Mouse (Mus musculus) CH12.LX (cell line): Measurements from ENCODE around the gene Prickle4. TPM values are rescaled to one million over a fixed set of nuclear protein-coding genes. Genes with fewer than 3 reads are reported as not detected.
A peak's percentile ranks its signal among the peaks of the same experiment; 100 is the strongest.

Source experiments
- DNase-seq: peaks from one replicate; pipeline ENCODE4 v3.0.0-alpha.2; 2013; ENCODE audit errors: extremely low read depth
- H3K27ac ChIP-seq: 2 replicates; pipeline ENCODE4 v1.5.1; 2012; ENCODE audit warnings: low read depth, mild to moderate bottlenecking, control low read depth, moderate library complexity; ENCODE audit not compliant: insufficient read depth
- H3K27me3 ChIP-seq: replicated peaks from 2 replicates; pipeline ENCODE3; 2012; ENCODE audit warnings: inconsistent platforms
- H3K36me3 ChIP-seq, 2 experiments: replicated peaks in 1 of 2; 2 replicates each; pipeline versions ENCODE3 to v1.6.1; 2012; ENCODE audit warnings: inconsistent platforms in 1 of 2, low read length in 1 of 2, mild to moderate bottlenecking in 1 of 2, mixed read lengths in 1 of 2, moderate library complexity in 1 of 2; ENCODE audit not compliant: control insufficient read depth in 1 of 2, insufficient read depth in 1 of 2
- H3K4me1 ChIP-seq, 2 experiments: 2 replicates each; pipeline ENCODE4 v1.6.1; 2012; ENCODE audit warnings: inconsistent platforms in 1 of 2, moderate library complexity in 1 of 2; ENCODE audit not compliant: insufficient read depth in 2 of 2, control insufficient read depth in 1 of 2
- H3K4me2 ChIP-seq: 2 replicates; pipeline ENCODE4 v1.6.1; 2012; ENCODE audit warnings: low read depth, mild to moderate bottlenecking, control low read depth; ENCODE audit not compliant: poor library complexity, insufficient read depth, severe bottlenecking
- H3K4me3 ChIP-seq, 3 experiments: fragments of 150-350 bp in 1 of 3; sonication (generic) in 1 of 3; replicated peaks in 1 of 3; 2 replicates each; pipeline versions ENCODE3 to v1.5.1; 2011 to 2012; ENCODE audit warnings: low read depth in 2 of 3, low read length in 2 of 3, mild to moderate bottlenecking in 2 of 3, moderate library complexity in 2 of 3, control low read depth in 1 of 3, improper control_type of control experiment in 1 of 3, inconsistent platforms in 1 of 3, mixed read lengths in 1 of 3; ENCODE audit not compliant: poor library complexity in 1 of 3
- H3K79me2 ChIP-seq: replicated peaks from 2 replicates; pipeline ENCODE4 v1.6.1; 2012; ENCODE audit warnings: mild to moderate bottlenecking, moderate library complexity; ENCODE audit not compliant: control insufficient read depth, poor library complexity, insufficient read depth, severe bottlenecking; ENCODE audit errors: extremely low read depth
- H3K9ac ChIP-seq: 2 replicates; pipeline ENCODE4 v1.6.1; 2012; ENCODE audit warnings: low read depth, mild to moderate bottlenecking, control low read depth, moderate library complexity; ENCODE audit not compliant: insufficient read depth
- H3K9me3 ChIP-seq: replicated peaks from 2 replicates; pipeline ENCODE3; 2012; ENCODE audit warnings: low read length, inconsistent platforms, mixed read lengths
- BHLHE40 ChIP-seq: IDR thresholded peaks from 2 replicates; pipeline ENCODE4 v1.6.1; 2011; ENCODE audit warnings: mild to moderate bottlenecking, low read depth, low read length, improper control_type of control experiment
- CTCF ChIP-seq, 2 experiments: IDR thresholded peaks in 1 of 2; conservative IDR thresholded peaks in 1 of 2; 2 replicates each; pipeline ENCODE4 v1.5.1; 2011 to 2012; ENCODE audit warnings: low read depth in 2 of 2, low read length in 2 of 2, improper control_type of control experiment in 1 of 2, inconsistent platforms in 1 of 2, mild to moderate bottlenecking in 1 of 2, moderate library complexity in 1 of 2
- E2F4 ChIP-seq: IDR thresholded peaks from 2 replicates; pipeline ENCODE4 v1.6.1; 2011; ENCODE audit warnings: low read depth, low read length, improper control_type of control experiment; ENCODE audit not compliant: insufficient replicate concordance
- ELF1 ChIP-seq: IDR thresholded peaks from 2 replicates; pipeline ENCODE4 v1.6.1; 2014; ENCODE audit warnings: low read depth, mild to moderate bottlenecking, inconsistent platforms, low read length, improper control_type of control experiment
- EP300 ChIP-seq: IDR thresholded peaks from 2 replicates; pipeline ENCODE4 v1.6.1; 2011; ENCODE audit warnings: low read length, improper control_type of control experiment
- ETS1 ChIP-seq: conservative IDR thresholded peaks from 2 replicates; pipeline ENCODE4 v1.6.1; 2012; ENCODE audit warnings: low read depth, mild to moderate bottlenecking, inconsistent platforms, low read length, improper control_type of control experiment, moderate library complexity
- GABPA ChIP-seq: IDR thresholded peaks from 2 replicates; pipeline ENCODE4 v1.6.1; 2012; ENCODE audit warnings: low read depth, low read length, improper control_type of control experiment, inconsistent platforms; ENCODE audit not compliant: insufficient replicate concordance
- JUN ChIP-seq: IDR thresholded peaks from 2 replicates; pipeline ENCODE4 v1.6.1; 2011; ENCODE audit warnings: low read depth, mild to moderate bottlenecking, low read length, improper control_type of control experiment, moderate library complexity; ENCODE audit not compliant: insufficient read depth
- JUND ChIP-seq: conservative IDR thresholded peaks from 2 replicates; pipeline ENCODE4 v1.6.1; 2011; ENCODE audit warnings: low read depth, low read length, improper control_type of control experiment
- KAT2A ChIP-seq: IDR thresholded peaks from 2 replicates; pipeline ENCODE4 v1.6.1; 2012; ENCODE audit warnings: low read length, improper control_type of control experiment, inconsistent platforms; ENCODE audit not compliant: insufficient replicate concordance
- MAX ChIP-seq: IDR thresholded peaks from 2 replicates; pipeline ENCODE4 v1.6.1; 2011; ENCODE audit warnings: low read length, improper control_type of control experiment
- MAZ ChIP-seq: IDR thresholded peaks from 2 replicates; pipeline ENCODE4 v1.6.1; 2012; ENCODE audit warnings: low read depth, mild to moderate bottlenecking, inconsistent platforms, low read length, improper control_type of control experiment, moderate library complexity
- MEF2A ChIP-seq: IDR thresholded peaks from 2 replicates; pipeline ENCODE4 v1.6.1; 2014; ENCODE audit warnings: low read depth, mild to moderate bottlenecking, inconsistent platforms, low read length, improper control_type of control experiment, borderline replicate concordance
- NRF1 ChIP-seq: IDR thresholded peaks from 2 replicates; pipeline ENCODE4 v1.6.1; 2014; ENCODE audit warnings: low read depth, mild to moderate bottlenecking, inconsistent platforms, low read length, improper control_type of control experiment, moderate library complexity
- RAD21 ChIP-seq: IDR thresholded peaks from 2 replicates; pipeline ENCODE4 v1.6.1; 2011; ENCODE audit warnings: low read depth, mild to moderate bottlenecking, low read length, improper control_type of control experiment, moderate library complexity
- SMC3 ChIP-seq: IDR thresholded peaks from 2 replicates; pipeline ENCODE4 v1.6.1; 2011; ENCODE audit warnings: low read depth, low read length, improper control_type of control experiment
- TCF12 ChIP-seq: IDR thresholded peaks from 2 replicates; pipeline ENCODE4 v1.6.1; 2014; ENCODE audit warnings: low read depth, mild to moderate bottlenecking, inconsistent platforms, low read length, improper control_type of control experiment
- UBTF ChIP-seq: IDR thresholded peaks from 2 replicates; pipeline ENCODE4 v1.6.1; 2012; ENCODE audit warnings: low read depth, mild to moderate bottlenecking, inconsistent platforms, low read length, improper control_type of control experiment, moderate library complexity
- USF2 ChIP-seq: conservative IDR thresholded peaks from 2 replicates; pipeline ENCODE4 v1.6.1; 2011; ENCODE audit warnings: low read depth, low read length, improper control_type of control experiment
- ZC3H11A ChIP-seq: IDR thresholded peaks from 2 replicates; pipeline ENCODE4 v1.6.1; 2012; ENCODE audit warnings: low read depth, mild to moderate bottlenecking, inconsistent platforms, low read length, improper control_type of control experiment
- ZMIZ1 ChIP-seq: IDR thresholded peaks from 2 replicates; pipeline ENCODE4 v1.6.1; 2012; ENCODE audit warnings: low read depth, mild to moderate bottlenecking, inconsistent platforms, low read length, improper control_type of control experiment
- dilution Hi-C: fragments of 300-500 bp; cut with MboI; formaldehyde crosslinking; loops from 2 replicates; pipeline ENCODE4 v1.14.3; 2020; ENCODE audit warnings: low sequenced_read_pairs; ENCODE audit not compliant: extremely low pct_unique_long_range_greater_than_20kb, extremely low pct_ligation_motif_present
- in situ Hi-C: fragments of 300-500 bp; cut with MboI; formaldehyde crosslinking; loops from 3 replicates; pipeline ENCODE4 v1.14.3; 2019; ENCODE audit warnings: low sequenced_read_pairs, low pct_ligation_motif_present, low pct_unique_long_range_greater_than_20kb, mixed read lengths
- polyA plus RNA-seq: library from polyadenylated mRNA; unstranded; fragments of >175 nt; gene quantifications from 2 replicates; pipeline ENCODE4 v1.2.1, GENCODE M21; 2012; ENCODE audit warnings: low read depth; ENCODE audit not compliant: insufficient read length
- total RNA-seq, 2 experiments: library from RNA; depleted of rRNA; stranded (reverse); fragments of 300-350 nt in 1 of 2; fragments of >200 nt in 1 of 2; gene quantifications; 2 replicates each; pipeline ENCODE4 v1.2.3; 2012 to 2014

The Prickle4 gene
- total and polyA plus RNA-seq, 3 experiments = 0.29 to 0.30 TPM; not detected in 1

DNA sequence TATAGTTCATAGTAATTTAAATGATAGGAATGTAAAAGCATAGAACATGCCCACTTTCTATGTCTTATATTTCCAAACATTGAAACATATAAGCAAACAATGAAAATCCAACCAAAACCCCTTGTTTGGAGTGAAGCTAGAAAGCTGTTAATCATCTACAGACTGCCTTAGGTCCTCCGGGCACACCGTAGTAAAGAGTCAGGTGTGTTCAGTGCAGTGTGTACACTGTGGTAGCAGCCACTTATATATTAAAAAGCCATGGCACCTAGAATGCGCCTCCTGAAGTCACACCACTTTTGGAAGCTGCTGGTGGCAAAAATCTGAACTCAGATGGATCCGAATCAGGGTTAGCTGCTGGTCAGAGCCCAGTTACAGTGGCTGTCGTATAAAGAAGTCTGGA, 16.3 kb downstream of the Prickle4 start:
- Histone ChIP-seq H3K36me3 (peaks cover 28 to 73% of the 10 kb centered on the region in 2 experiments), H3K79me2 (no peaks in the 10 kb centered on the region), H3K27ac (no peak overlapping the region), H3K9ac (no peak overlapping the region), H3K4me2 (no peak overlapping the region), H3K27me3 (no peaks in the 10 kb centered on the region), H3K4me1 (peaks cover 4 to 19% of the 10 kb centered on the region in 2 experiments), H3K4me3 (no peak overlapping the region)
- DNase-seq = no peak
- dilution Hi-C loops = no loop called here
- in situ Hi-C loops = no loop called here
- no peak for TF ChIP-seq USF2
- no peak for TF ChIP-seq ELF1
- TF ChIP-seq ETS1 = no peak
- no peak for TF ChIP-seq SMC3
- no peak for TF ChIP-seq MAZ
- TF ChIP-seq, all 38 proteins: peak for 0
- no peaks in the 10 kb centered on the region for H3K9me3 ChIP-seq

DNA sequence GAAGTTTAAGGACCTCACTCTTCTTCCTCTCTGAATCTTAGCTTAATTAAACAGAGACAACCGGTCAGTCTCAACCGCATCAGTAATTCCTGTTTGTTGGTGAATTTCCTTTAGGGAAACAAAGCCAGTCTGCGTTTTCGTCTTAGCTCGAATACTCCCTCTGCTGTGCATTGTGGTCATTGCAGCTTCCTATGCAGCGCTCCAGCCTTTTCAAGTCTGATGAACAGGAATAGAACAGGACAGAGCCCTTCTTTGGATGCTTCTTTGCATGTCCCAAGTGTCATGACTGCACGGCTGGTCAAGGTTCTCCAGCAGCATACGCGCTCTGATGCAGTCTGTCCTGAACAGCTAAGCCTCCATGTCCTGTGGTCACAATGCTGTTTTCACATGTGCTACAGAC, 18.0 kb downstream of the Prickle4 start:
- Histone ChIP-seq H3K27ac (no peak overlapping the region), H3K4me3 (no peak overlapping the region)
- in situ Hi-C loops = no loop called here
- DNase-seq = peak; percentile 40
- TF ChIP-seq MEF2A (no peak), KAT2A (no peak), ETS1 (no peak), ELF1 (no peak), USF2 (no peak), NRF1 (no peak), ZMIZ1 (no peak), UBTF (no peak), TCF12 (no peak), SMC3 (peak; percentile 78), ZC3H11A (no peak), MAX (no peak), CTCF (conservative IDR thresholded peaks at IDR 0.05 in 1 of 2, IDR thresholded peaks at IDR 0.05 in 1 of 2; ENCODE audit: low read depth in 2 of 2, low read length in 2 of 2) (peak; percentile 80 to 83), BHLHE40 (no peak), EP300 (no peak), GABPA (no peak), E2F4 (no peak), JUN (no peak), RAD21 (peak; percentile 64), JUND (no peak)
- TF ChIP-seq, all 38 proteins: peak for 3
- Histone ChIP-seq H3K4me1 (peaks cover 0 to 13% of the 10 kb centered on the region in 2 experiments; a peak in 2 of 4 replicates), H3K9me3 (no peaks in the 10 kb centered on the region), H3K79me2 (no peaks in the 10 kb centered on the region), H3K9ac (no peak overlapping the region), H3K27me3 (no peaks in the 10 kb centered on the region), H3K36me3 (peaks cover 35 to 71% of the 10 kb centered on the region in 2 experiments), H3K4me2 (no peak overlapping the region)
- dilution Hi-C loops = no loop called here
